Mouse (Mus musculus): ENCODE data around the gene Gm5538. TPM values are rescaled to one million over a fixed set of nuclear protein-coding genes. Genes with fewer than 3 reads are reported as not detected.

Gene Gm5538
- not detected in 2 replicates for polyA plus RNA-seq (2012; rRNA removed)

DNA sequence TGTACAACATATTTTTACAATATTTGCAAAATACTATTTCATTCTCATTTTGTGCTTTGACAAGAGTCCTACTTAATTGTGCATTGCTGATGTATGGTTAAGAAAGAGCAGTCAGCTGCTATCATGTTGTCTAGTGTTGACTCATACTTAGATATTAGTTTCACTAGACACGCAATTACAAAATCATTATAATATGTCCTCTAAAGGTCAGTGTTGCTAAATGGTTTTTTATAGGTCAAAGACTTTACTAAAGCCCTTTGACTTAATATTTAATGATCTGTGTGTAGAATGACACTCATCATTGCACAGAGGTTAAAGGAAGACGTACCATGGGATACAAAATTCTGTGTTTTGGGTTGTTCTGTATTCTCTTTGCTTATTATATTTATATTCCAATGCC is at the start of gene Gm5538:
Gene Gm5538, plus strand, starts transcription at position 301 of the 400 bp plus-strand sequence.

Other genes with a start within 250 kb of the Gm5538 start
- gene Gm8298, start 131.3 kb downstream of the Gm5538 start, polyA plus RNA-seq (2012; rRNA removed) = not detected in 2 replicates
- gene C130079G13Rik, start 195.4 kb downstream of the Gm5538 start, polyA plus RNA-seq (2012; rRNA removed) = 0.03 TPM in 1 of 2 replicates, not detected in the other